Mouse (Mus musculus): Measurements from ENCODE around the gene Il6st.

DNA sequence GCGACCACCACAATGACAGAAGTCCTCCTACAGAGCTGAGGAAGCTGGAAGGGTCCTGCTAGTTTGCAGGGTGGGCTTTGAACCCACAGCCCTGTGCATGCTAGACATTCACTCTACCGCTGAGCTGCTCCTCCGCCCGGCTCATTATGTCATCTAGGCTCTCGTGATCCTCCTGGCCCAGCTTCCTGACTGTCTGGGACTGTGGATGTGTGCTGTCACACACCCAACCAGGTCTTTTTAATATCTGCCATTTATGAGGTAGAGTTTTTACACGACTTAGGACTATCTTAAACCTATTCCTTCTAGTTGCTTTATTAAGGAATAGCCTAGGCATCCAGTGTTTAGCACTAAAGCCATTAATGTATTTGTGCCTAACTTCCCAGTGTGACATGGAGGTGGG lies 41.6 kb downstream of the Il6st start:
- TF ChIP-seq CTCF (IDR thresholded peaks at IDR 0.05; ENCODE audit: low read depth, low read length) (no peak), POLR2A (IDR thresholded peaks at IDR 0.05; ENCODE audit: borderline replicate concordance, low read depth, low read length) (no peak)

All from bone marrow macrophage, adult 2 months (primary cell).